Mouse (Mus musculus) retina, embryonic 14.5 days (tissue): ENCODE measurements around the gene Tmem9b.

Source experiments
- DNase-seq: peaks from one replicate; pipeline ENCODE4 v3.0.0-alpha.2; 2015; ENCODE audit warnings: low spot score

The Tmem9b gene

GRCm38 (mm10) chr7:109739822-109740370 lies 12.8 kb downstream of the Tmem9b start:
- no peak for DNase-seq

DNA sequence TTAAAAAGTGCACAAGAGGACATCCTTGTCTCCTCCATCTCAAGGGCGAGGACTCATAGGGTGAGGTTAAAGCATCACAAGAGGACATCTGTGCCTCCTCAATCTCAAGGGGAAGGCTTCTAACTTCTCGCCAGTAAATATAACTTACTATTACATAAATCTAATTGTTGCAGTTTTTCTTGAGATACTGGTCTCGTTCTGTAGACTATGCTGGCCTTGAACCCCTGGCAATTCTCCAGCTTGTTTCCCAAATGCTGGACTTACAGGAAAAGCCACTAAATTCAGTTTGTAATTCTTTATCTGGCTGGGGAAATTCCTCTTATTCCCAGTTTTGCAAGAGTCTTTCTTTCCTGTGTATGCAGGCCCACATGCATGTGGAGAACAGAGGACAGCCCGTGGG lies 17.9 kb downstream of the Tmem9b start:
- no peak for DNase-seq

DNA sequence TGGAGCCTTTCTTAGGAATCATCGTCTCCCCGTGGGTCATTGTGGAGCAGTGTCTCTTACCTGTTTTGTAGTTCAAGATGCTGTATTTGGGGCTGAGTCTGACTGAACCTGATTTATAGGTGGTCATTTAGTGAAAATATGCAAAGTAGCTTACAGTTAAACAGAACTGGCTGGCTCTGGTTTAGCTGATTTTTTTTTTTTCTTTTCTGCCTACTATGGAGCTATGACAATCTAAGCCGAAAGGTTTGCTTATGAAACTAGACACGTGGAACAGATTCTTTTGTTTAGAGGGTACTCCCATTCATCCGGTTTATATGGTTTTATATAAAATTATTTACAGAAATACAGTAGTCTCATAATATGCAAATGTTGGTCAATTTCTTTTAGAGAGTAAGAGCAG lies 21.0 kb downstream of the Tmem9b start, which contains the start of gene Ascl3:
Ascl3 (minus strand) TSS at position 101 of the 400 bp plus-strand sequence.
- DNase-seq = no peak

DNA sequence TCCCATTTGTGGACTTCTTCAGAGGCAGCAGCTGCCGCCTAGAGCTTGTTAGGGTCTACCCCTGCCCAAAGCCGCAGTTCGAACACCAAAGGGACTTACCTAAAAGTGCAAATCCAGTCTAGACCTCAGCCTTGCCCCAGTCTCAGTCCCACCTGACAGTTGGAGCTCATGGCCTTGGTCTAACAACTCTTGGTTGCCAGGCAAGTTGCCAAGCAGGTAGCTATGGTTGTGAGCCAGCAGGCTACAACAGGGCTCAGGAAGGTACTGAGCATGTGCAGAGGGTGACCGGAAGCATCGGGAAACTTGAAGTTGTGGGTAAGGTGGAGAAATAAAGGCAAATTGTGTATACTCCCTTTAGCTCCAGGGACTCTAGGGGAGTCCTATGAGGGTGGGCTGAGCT lies 29.0 kb downstream of the Tmem9b start, which contains the start of gene BC051019:
BC051019 (minus strand) TSS at position 154 of the 400 bp plus-strand sequence.
- no peak for DNase-seq

DNA sequence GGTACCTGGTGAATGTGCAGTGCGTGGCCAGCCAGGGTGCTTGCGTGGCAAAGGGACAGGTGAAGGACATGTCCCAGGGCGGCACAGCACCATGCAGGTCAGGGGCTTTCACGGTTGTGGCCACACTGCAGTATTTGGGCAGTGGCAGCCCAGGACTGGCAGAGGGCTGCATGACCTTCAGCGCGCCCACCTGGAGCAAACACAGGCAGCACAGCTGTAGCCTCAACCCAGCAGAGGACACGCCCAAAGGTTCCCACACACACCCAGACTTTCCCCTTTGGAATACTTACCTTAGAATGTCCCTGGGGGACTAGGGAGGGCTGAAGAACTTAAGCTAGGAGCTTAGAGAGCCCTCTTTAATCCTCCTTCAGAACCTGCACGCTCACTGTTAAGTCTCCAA lies 29.6 kb downstream of the Tmem9b start:
- DNase-seq = no peak

- DNase-seq = peak; percentile 34
These were observed 30.1 kb downstream of the Tmem9b start for GRCm38 (mm10) chr7:109722618-109723017.

DNA sequence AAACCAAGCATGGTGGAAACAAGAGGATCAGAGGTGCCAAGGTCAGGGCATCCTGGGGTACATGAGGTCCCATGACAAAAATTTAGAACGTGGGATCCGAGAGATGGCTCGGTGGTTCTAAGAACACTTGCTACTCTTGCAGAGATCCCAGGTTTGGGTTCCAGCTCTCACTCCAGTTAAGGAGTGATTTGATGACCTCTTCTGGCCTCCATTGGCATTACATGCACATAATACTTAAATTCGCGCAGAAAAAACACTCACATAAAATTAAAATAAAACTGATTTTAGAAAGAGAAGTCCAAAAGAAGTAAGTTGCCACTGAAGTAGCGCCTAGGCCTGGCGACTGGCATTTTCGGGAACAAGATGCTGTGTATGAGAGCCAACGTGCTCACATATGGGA lies 33.4 kb downstream of the Tmem9b start:
- peak; percentile 68 for DNase-seq

DNA sequence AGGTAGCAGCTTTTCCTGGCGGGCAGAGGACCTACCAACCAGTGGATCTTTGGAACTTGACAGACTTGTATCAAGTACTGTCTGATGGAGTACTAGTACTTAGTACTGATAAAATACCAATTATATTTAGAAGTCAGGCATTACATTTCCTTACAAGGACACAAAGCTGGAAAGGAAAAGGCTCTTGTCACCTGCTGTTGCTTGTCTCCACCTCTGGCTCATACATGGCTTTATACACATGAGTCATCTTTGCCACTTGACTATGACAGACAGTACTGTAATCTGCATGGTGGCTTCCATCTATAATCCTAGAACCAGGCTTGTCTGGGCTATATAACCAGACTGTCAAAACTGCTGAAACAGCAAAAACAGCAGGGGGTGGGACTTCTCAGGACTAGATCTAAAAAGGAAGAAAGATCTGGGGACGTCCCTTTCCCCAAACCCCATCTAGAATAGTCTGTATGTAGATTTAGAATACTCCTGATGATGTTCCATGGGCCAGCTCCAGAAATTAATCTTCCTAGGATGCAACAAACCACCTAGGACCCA lies 39.2 kb downstream of the Tmem9b start:
- DNase-seq = no peak

DNA sequence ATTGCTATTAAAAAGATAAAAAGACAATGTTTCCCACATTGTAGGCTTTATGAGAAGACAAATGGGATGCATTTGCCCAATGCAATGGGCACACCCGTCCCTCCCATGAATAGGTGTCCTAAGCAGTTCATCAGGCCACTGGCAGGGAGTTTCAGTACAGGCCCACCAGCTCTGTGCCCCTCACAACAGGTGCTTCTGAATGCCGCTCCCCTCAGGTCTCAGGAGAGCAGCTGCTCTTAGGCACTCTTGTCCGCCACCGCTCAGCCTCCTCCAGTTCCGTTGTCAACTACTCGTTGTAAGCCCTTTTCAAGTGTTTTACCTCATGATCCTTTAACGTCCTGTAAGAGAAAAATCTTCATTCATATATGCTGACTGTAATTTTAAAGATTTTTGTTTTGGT lies 40.5 kb downstream of the Tmem9b start:
- no peak for DNase-seq

DNA sequence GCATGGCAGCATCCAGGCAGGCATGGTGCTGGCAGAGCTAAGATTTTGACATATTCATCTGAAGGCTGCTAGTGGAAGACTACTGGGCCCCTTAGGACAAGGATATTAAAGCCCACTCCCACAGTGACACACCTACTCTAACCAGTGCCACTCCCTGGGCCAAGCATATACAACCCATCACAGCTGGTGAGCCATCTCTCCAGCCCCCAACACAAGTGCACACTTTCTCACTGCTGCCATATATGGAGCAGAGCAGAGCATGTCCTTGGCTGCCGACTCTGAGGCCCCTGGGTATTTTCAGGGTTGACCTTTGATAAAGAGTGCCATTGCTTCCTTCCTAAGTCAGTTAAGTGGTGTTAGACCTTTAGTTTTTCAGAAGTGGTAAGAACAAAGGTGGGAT lies 42.6 kb downstream of the Tmem9b start:
- no peak for DNase-seq

DNA sequence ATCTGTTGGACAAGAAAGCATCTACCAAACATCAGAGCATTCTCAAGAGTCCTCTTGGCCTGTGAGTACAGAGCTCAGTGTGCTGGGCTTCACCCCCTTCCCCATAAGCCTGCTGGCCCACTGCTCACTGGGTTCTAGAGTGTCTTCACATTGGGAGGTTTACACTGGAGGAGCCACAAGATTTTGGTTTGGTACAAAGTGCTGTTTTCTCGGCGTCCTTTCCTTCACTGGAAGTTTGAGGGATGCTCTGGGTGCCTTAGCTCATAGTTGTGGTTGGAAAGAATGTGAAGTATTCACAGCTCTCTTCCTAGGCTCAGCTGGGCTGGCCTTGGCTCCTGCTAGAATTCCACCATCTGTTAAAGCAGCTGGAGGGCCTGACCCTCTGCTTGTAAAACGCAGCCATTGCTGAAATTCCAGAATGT lies 43.7 kb downstream of the Tmem9b start:
- DNase-seq = no peak

- peak; percentile 75 for DNase-seq
These were observed 45.5 kb downstream of the Tmem9b start for GRCm38 (mm10) chr7:109707023-109707785.

GRCm38 (mm10) chr7:109704461-109704860 lies 48.2 kb downstream of the Tmem9b start:
- DNase-seq = no peak

GRCm38 (mm10) chr7:109704016-109704377 lies 48.7 kb downstream of the Tmem9b start:
- DNase-seq = no peak

GRCm38 (mm10) chr7:109703190-109704015 lies 49.3 kb downstream of the Tmem9b start, which contains the start of the genes St5 and Akip1:
TSS of gene St5 (minus strand) at chr7:109703605.
TSS of gene Akip1 (plus strand) at chr7:109703690.
- DNase-seq = peak; percentile 96

GRCm38 (mm10) chr7:109702721-109703120 lies 50.0 kb downstream of the Tmem9b start:
- no peak for DNase-seq

DNA sequence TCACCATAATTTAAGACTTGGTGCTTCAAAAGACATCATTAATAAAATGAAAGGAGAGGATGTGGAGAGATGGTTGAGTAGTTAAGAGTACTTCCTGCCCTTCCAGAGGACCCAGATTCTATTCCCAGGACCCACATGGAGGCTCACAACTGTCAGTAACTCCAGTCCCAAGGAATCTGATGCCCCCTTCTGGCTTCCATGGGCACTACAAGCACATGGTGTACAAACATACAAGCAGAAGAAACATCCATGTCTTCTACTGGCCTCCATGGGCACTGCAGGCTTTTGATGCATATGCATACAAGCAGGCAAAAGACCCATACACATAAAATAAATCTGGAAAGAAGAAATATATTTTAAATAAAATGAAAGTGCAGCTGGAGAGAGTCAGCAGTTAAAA lies 52.5 kb downstream of the Tmem9b start:
- no peak for DNase-seq

DNA sequence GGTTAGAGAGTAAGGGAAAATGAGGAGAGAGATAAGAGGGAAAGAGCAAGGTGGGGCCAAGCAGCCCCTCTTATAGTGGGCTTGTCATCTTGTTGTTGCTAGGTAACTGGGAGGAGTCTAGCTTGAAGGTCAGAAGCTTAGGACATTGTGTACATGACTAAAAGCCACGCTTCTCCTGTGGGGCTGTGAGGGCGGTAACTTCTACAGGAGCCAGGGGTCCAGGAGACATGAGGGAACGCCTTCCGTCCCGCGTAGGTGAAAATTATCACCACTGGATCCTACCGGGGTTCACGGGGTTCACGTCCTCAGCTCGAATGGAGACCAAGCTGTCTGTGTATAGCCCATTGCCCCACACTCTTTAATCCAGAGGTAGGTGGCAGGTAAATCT lies 57.3 kb downstream of the Tmem9b start:
- no peak for DNase-seq

DNA sequence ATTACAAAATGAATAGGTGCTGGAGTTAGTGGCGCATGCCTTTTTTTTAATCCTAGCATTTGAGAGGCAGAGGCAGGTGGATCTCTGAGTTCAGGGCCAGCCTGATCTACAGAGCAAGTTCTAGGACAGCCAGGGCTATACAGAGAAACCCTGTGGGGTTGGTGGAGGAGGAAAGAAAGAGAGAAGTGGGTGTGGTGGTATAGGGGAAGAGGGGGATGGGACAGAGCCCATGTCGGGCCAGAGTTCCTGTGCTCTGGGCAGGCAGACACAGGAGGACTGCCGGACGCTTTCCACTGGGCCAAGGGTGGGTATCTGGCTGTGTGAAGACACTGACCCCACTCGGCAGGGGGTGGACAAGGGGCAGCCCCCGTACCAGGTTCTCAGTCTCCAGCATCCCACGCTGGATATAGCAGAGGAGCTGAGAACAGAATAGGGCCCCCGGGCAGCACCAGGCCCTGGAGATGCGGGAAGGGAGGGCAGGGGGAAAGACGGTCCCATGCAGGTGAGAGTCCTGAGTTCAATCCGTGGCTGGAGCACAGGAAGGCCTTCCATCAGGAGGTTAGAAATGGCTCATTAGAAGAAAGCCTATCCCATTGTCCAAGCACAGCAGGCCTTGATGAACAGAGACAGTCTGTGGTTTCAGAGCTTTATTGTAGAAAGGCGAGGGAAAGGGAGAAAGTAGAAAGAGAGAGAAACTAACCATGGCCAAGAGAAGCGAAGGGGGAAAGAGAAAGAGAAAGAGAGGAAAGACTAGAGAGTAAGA lies 57.9 kb downstream of the Tmem9b start:
- DNase-seq = no peak

DNA sequence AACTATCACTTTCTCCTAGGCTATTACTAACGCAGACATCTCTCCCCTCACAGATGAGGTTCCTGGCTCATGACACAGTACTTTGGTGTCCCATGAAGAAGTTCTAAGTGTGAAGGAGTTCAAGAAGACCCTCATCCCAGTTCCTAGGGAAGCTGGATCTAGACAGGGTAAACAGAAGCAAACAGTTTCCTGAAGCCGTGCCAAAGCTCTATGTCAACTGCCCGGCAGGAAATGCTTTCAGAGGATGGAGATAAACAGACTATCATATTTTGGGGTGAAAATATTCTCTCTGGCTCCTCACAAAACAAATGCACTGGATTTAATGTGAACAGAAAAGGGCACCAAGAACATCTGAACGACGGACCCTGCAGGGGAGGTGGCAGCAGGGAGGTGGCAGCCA lies 61.7 kb downstream of the Tmem9b start:
- DNase-seq = no peak

GRCm38 (mm10) chr7:109690101-109690500 lies 62.6 kb downstream of the Tmem9b start:
- DNase-seq = no peak
